In the genomic region with DNA sequence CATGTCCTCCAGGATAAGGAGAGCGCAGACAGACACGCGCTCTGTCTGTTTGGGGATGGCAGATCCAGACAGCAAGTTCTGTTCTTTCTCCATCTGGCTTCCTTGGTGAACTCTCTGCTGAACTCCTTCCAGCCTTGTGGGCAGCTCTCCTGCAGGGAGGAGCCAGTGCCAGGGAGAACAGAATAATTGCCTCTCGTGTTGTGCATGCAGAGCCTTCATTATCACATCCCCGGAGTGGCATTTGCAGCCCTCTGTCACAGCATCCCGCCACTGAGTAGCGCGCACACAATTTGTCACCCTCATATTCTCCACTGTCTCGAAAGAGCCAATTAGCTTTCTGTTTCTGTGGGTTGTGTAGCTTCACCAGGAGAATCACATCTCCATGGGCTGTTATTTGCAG, we compare ENCODE assay signal across 11 mouse cellular contexts. TPM values are rescaled to one million over a fixed set of nuclear protein-coding genes. Genes with fewer than 3 reads are reported as not detected.
DNase-seq lines count a peak whose midpoint lies in the region; ATAC-seq and TF ChIP-seq lines count a peak whose summit lies in the region.
"Had no signal": no experiment of that assay in that cellular context is flagged by ENCODE, and none has a peak within 500 bp of the region (broad histone marks: within the 10 kb centered on the region; RNA-seq: fewer than 3 reads in every experiment).

No protein-coding gene starts in this region.

- WGBS in embryonic facial prominence, embryonic 14.5 days, result 74% methylated on average over 9 of the region's 9 CpGs
- WGBS in embryonic facial prominence, embryonic 10.5 days, result 80% methylated on average over 9 of the region's 9 CpGs

- no peak for TF ChIP-seq CTCF in left cerebral cortex, adult 2 months (IDR thresholded peaks at IDR 0.05)

- no peaks in the 10 kb centered on the region for H3K4me1 ChIP-seq in embryonic facial prominence, embryonic 14.5 days (ENCODE audit: control insufficient read depth, insufficient read depth, low read length)
- peaks cover 16% of the 10 kb centered on the region for H3K4me1 ChIP-seq in embryonic facial prominence, embryonic 10.5 days

- intact Hi-C loops in left cerebral cortex, adult 2 months (cut with DNase I), result loop anchor here (2.0 kb wide), 1 partner anchor 70 kb away; no protein-coding TSS in a partner anchor

- no peak overlapping the region for H3K4me3 ChIP-seq in embryonic facial prominence, embryonic 14.5 days (ENCODE audit: low read depth, low read length)
- H3K4me3 ChIP-seq in embryonic facial prominence, embryonic 10.5 days, result no peak overlapping the region
- H3K4me3 ChIP-seq in left cerebral cortex, adult 2 months, result no peak overlapping the region

- no peak overlapping the region for H3K9ac ChIP-seq in embryonic facial prominence, embryonic 14.5 days (ENCODE audit: low read depth, low read length)

- no peaks in the 10 kb centered on the region for H3K27me3 ChIP-seq in embryonic facial prominence, embryonic 14.5 days (replicated peaks; ENCODE audit: control insufficient read depth, insufficient read depth, low read length)
- H3K27me3 ChIP-seq in embryonic facial prominence, embryonic 10.5 days (replicated peaks; ENCODE audit: low read depth, poor library complexity, severe bottlenecking), result peaks cover 5% of the 10 kb centered on the region; the same call in 1 of the 2 replicates

- ATAC-seq in embryonic facial prominence, embryonic 14.5 days (ENCODE audit: low read depth), result peak; percentile 47; the same call in 1 of the 2 replicates

- H3K9me3 ChIP-seq in embryonic facial prominence, embryonic 14.5 days (ENCODE audit: control insufficient read depth, low read length), result no peaks in the 10 kb centered on the region
- no peaks in the 10 kb centered on the region for H3K9me3 ChIP-seq in embryonic facial prominence, embryonic 10.5 days

- no peaks in the 10 kb centered on the region for H3K36me3 ChIP-seq in embryonic facial prominence, embryonic 14.5 days (ENCODE audit: control insufficient read depth, insufficient read depth, low read length)
- H3K36me3 ChIP-seq in embryonic facial prominence, embryonic 10.5 days (replicated peaks), result no peaks in the 10 kb centered on the region

- H3K4me2 ChIP-seq in embryonic facial prominence, embryonic 14.5 days (ENCODE audit: low read depth, low read length), result no peak overlapping the region

- no peak for DNase-seq in embryonic facial prominence, embryonic 14.5 days (ENCODE audit: low spot score)
- no peak for DNase-seq in embryonic facial prominence, embryonic 10.5 days (ENCODE audit: low spot score)
- peak; percentile 55 to 64 for DNase-seq in frontal cortex, postnatal 14 days (ENCODE audit: low spot score in 2 of 2)
- peak; percentile 59 to 75 for DNase-seq in left cerebral cortex, adult 2 months (ENCODE audit: extremely low spot score in 1 of 2, low spot score in 2 of 2)
- peak; percentile 78 for DNase-seq in right cerebral cortex, postnatal 25 days
- DNase-seq in embryo, embryonic 11 days, result no peak
- no peak for DNase-seq in heart, adult 8-10 months (ENCODE audit: low spot score)
- no peak for DNase-seq in urinary bladder, postnatal 36 days (ENCODE audit: low spot score in 2 of 2)
- DNase-seq: heart, postnatal 14 days had no signal

- H3K27ac ChIP-seq in embryonic facial prominence, embryonic 14.5 days (replicated peaks; ENCODE audit: low read depth, low read length), result no peak overlapping the region
- no peak overlapping the region for H3K27ac ChIP-seq in embryonic facial prominence, embryonic 10.5 days (replicated peaks)
- H3K27ac ChIP-seq in left cerebral cortex, adult 2 months, result peak overlapping the region; percentile 40; the same call in 1 of the 2 replicates

RNA-seq across cellular contexts. Expression of a gene that starts 40.0 kb away (rescaled TPM):
- polyA plus RNA-seq in embryonic facial prominence, embryonic 14.5 days (2014; fragmentation: Nextera tagmentation; extraction: Ambion mirVana), result 38.8 and 40.2 TPM in 2 replicates
- 46.7 and 49.1 TPM in 2 replicates for polyA plus RNA-seq in embryonic facial prominence, embryonic 10.5 days (2016; fragmentation: Nextera tagmentation; extraction: Ambion mirVana)
- 10 to 100 TPM; 35.1 to 35.8 TPM for total RNA-seq in left cerebral cortex, adult 2 months (2021)
- 10 to 100 TPM; 31.9 to 37.5 (median 33.3) TPM for total RNA-seq in heart, adult 8-10 months (2022)

RNA-seq across cellular contexts. Expression of a gene that starts 58.8 kb away (rescaled TPM):
- 6.4 TPM in 1 of 2 replicates, not detected in the other for polyA plus RNA-seq in embryonic facial prominence, embryonic 14.5 days (2014; fragmentation: Nextera tagmentation; extraction: Ambion mirVana)
- 2.0 and 3.6 TPM in 2 replicates for polyA plus RNA-seq in embryonic facial prominence, embryonic 10.5 days (2016; fragmentation: Nextera tagmentation; extraction: Ambion mirVana)
- total RNA-seq in left cerebral cortex, adult 2 months (2021), result not detected
- not detected for total RNA-seq in heart, adult 8-10 months (2022)
- total RNA-seq: heart, postnatal 14 days had no signal
- polyA plus RNA-seq: embryonic facial prominence, embryonic 11.5 days; limb, embryonic 14.5 days had no signal

Comparison
In these comparisons a context has a peak if more than half of its experiments do, and no peak if none do; other contexts are left out.
1. DNase-seq: peak in frontal cortex, postnatal 14 days (2 of 2), left cerebral cortex, adult 2 months (2 of 2) and right cerebral cortex, postnatal 25 days (single experiment); none in embryonic facial prominence, embryonic 14.5 days (single experiment), embryonic facial prominence, embryonic 10.5 days (single experiment), embryo, embryonic 11 days (single experiment), heart, adult 8-10 months (single experiment) and urinary bladder, postnatal 36 days (0 of 2).